Mouse (Mus musculus) layer of hippocampus, postnatal 25 days (tissue): Measurements from ENCODE around the gene Hdac9. TPM values are rescaled to one million over a fixed set of nuclear protein-coding genes. Genes with fewer than 3 reads are reported as not detected.

Experiments
- total RNA-seq, 2 experiments: library from RNA; stranded (reverse); gene quantifications; 2 replicates each; pipeline ENCODE4 v1.2.3; 2021

Gene Hdac9
- total RNA-seq, 2 experiments from 2014 or later = 33.2 to 40.1 TPM

Other genes with a start within 250 kb of the Hdac9 start
- gene Prps1l1, start 67.7 kb upstream of the Hdac9 start, total RNA-seq = not detected
- 10 to 100 TPM; 56.6 to 63.1 TPM for gene Snx13, start 130.1 kb upstream of the Hdac9 start, total RNA-seq